Mouse (Mus musculus): Measurements from ENCODE around the gene Slc43a3. TPM values are rescaled to one million over a fixed set of nuclear protein-coding genes. Genes with fewer than 3 reads are reported as not detected.

Gene Slc43a3
- polyA plus RNA-seq, 1 experiment from 2014 or later: 100 TPM

DNA sequence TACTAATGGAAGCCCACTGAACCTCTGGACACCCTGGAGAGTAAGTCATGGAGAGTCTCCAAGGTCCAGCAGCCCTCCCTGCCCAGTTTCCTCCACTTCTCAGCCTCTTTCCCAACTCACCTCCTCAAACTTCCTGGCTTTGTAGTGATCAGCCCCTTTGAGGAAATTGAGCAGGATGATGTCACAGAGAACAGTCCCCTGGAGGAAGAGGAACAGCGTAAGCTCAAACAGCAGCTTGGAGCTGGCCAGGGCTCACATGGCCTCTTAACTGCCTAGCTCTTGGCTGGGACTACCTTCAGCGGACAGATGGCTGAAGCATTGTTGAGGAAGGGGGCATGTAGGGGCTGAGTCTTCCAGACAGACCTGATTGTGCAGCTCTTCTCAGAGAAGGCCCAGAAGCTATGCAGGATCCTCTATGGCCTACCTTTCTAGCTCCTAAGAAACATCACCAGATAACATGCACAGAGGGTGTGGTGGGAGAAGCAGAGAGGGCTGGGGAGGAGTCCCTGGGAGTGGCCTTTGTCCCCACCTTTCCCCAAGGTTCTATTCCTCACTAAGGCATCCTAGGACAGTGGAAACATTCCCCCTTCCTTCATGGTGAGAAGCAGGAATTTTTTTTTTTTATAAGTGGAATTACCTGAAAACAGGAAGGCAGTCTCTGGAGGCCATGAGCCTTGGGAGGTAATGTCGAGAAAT lies 63.3 kb downstream of the Slc43a3 start:
- no peak overlapping the region for H3K9ac ChIP-seq (ENCODE audit: low read depth, low read length)
- H3K9me3 ChIP-seq (replicated peaks; ENCODE audit: control insufficient read depth, low read length): no peaks in the 10 kb centered on the region
- no peak overlapping the region for H3K27ac ChIP-seq (ENCODE audit: low read length)
- H3K4me1 ChIP-seq (ENCODE audit: control insufficient read depth, low read depth, low read length): peaks cover 28% of the 10 kb centered on the region
- ATAC-seq (ENCODE audit: low read depth): peak; percentile 52; the same call in 1 of the 2 replicates
- no peaks in the 10 kb centered on the region for H3K36me3 ChIP-seq (ENCODE audit: control insufficient read depth, insufficient read depth)
- H3K4me3 ChIP-seq (ENCODE audit: low read depth, low read length): no peak overlapping the region
- WGBS (ENCODE audit: insufficient replicate concordance): 57% methylated on average over 3 of the region's 3 CpGs
- no peak overlapping the region for H3K4me2 ChIP-seq (ENCODE audit: low read depth, low read length)
- H3K27me3 ChIP-seq (ENCODE audit: control insufficient read depth, insufficient read depth, low read depth, low read length): no peaks in the 10 kb centered on the region; the same call in 1 of the 2 replicates

DNA sequence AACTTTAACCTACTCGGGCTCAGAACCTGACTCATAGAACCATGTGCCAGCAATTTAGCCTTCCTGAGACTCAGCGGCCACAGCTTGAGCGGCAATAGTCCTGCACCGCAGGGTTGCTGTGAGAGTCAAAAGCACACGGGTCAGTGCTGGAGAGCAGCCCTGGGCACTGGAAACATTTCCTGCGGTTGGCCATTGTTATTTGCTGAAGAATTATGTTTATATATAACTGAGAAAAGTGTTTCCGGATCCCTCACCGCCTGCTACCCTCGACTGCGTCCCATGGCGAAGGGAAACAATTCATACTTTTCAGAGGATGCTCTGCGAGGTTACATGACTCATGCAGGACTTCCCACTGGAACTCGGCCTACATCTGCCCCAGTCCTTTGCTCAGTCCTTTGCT lies 65.1 kb downstream of the Slc43a3 start:
- no peaks in the 10 kb centered on the region for H3K9me3 ChIP-seq (replicated peaks; ENCODE audit: control insufficient read depth, low read length)
- no peak overlapping the region for H3K27ac ChIP-seq (ENCODE audit: low read length)
- H3K27me3 ChIP-seq (ENCODE audit: control insufficient read depth, insufficient read depth, low read depth, low read length): no peaks in the 10 kb centered on the region; the same call in 1 of the 2 replicates
- H3K9ac ChIP-seq (ENCODE audit: low read depth, low read length): no peak overlapping the region
- H3K4me3 ChIP-seq (ENCODE audit: low read depth, low read length): no peak overlapping the region
- WGBS (ENCODE audit: insufficient replicate concordance): 66% methylated on average over 13 of the region's 13 CpGs
- peaks cover 21% of the 10 kb centered on the region for H3K4me1 ChIP-seq (ENCODE audit: control insufficient read depth, low read depth, low read length)
- no peaks in the 10 kb centered on the region for H3K36me3 ChIP-seq (ENCODE audit: control insufficient read depth, insufficient read depth)
- H3K4me2 ChIP-seq (ENCODE audit: low read depth, low read length): no peak overlapping the region
- no peak for ATAC-seq (ENCODE audit: low read depth)

GRCm38 (mm10) chr2:85002575-85002974 lies 66.2 kb downstream of the Slc43a3 start:
- Histone ChIP-seq H3K9ac (ENCODE audit: low read depth, low read length) (no peak overlapping the region), H3K4me3 (ENCODE audit: low read depth, low read length) (no peak overlapping the region), H3K27me3 (ENCODE audit: control insufficient read depth, insufficient read depth, low read depth, low read length) (no peaks in the 10 kb centered on the region; the same call in 1 of the 2 replicates), H3K9me3 (replicated peaks; ENCODE audit: control insufficient read depth, low read length) (no peaks in the 10 kb centered on the region), H3K27ac (ENCODE audit: low read length) (no peak overlapping the region), H3K4me1 (ENCODE audit: control insufficient read depth, low read depth, low read length) (peaks cover 17% of the 10 kb centered on the region), H3K4me2 (ENCODE audit: low read depth, low read length) (no peak overlapping the region), H3K36me3 (ENCODE audit: control insufficient read depth, insufficient read depth) (no peaks in the 10 kb centered on the region)
- no peak for ATAC-seq (ENCODE audit: low read depth)
- WGBS (ENCODE audit: insufficient replicate concordance): 82% methylated on average over 8 of the region's 8 CpGs

DNA sequence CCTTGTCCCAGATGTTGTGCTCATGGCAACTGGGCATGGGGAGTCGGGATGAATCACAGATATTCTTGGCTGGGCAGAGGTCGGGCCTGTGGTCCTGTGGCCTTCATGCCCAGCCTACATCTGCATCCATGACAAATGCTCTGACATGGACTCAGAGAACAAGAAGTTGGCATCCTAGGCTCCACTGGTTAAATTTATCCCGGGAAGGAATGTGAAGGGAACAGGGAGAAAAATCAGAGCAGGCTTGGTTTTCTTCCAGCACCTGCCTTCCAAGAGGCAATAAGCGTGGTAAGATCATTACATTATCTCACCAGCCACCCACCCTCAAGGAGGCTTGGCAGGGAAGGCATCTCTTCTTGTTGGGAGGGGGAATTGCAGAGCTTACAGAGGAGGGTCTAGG lies 68.0 kb downstream of the Slc43a3 start:
- Histone ChIP-seq H3K4me3 (ENCODE audit: low read depth, low read length) (no peak overlapping the region), H3K27ac (ENCODE audit: low read length) (no peak overlapping the region), H3K27me3 (ENCODE audit: control insufficient read depth, insufficient read depth, low read depth, low read length) (no peaks in the 10 kb centered on the region; the same call in 1 of the 2 replicates), H3K4me1 (ENCODE audit: control insufficient read depth, low read depth, low read length) (peaks cover 19% of the 10 kb centered on the region), H3K36me3 (ENCODE audit: control insufficient read depth, insufficient read depth) (no peaks in the 10 kb centered on the region), H3K9me3 (replicated peaks; ENCODE audit: control insufficient read depth, low read length) (no peaks in the 10 kb centered on the region), H3K4me2 (ENCODE audit: low read depth, low read length) (no peak overlapping the region), H3K9ac (ENCODE audit: low read depth, low read length) (no peak overlapping the region)
- ATAC-seq (ENCODE audit: low read depth): no peak
- WGBS (ENCODE audit: insufficient replicate concordance): 62% methylated on average over 4 of the region's 4 CpGs

- ATAC-seq (ENCODE audit: low read depth): peak; percentile 59; the same call in 1 of the 2 replicates
- Histone ChIP-seq H3K4me1 (ENCODE audit: control insufficient read depth, low read depth, low read length) (peaks cover 25% of the 10 kb centered on the region), H3K9me3 (replicated peaks; ENCODE audit: control insufficient read depth, low read length) (no peaks in the 10 kb centered on the region), H3K27ac (ENCODE audit: low read length) (no peak overlapping the region), H3K4me3 (ENCODE audit: low read depth, low read length) (no peak overlapping the region), H3K9ac (ENCODE audit: low read depth, low read length) (no peak overlapping the region), H3K36me3 (ENCODE audit: control insufficient read depth, insufficient read depth) (no peaks in the 10 kb centered on the region), H3K4me2 (ENCODE audit: low read depth, low read length) (no peak overlapping the region), H3K27me3 (ENCODE audit: control insufficient read depth, insufficient read depth, low read depth, low read length) (no peaks in the 10 kb centered on the region; the same call in 1 of the 2 replicates)
- 65% methylated on average over 7 of the region's 7 CpGs for WGBS (ENCODE audit: insufficient replicate concordance)
These were observed 70.2 kb downstream of the Slc43a3 start for GRCm38 (mm10) chr2:85006600-85006999.

- Histone ChIP-seq H3K4me1 (ENCODE audit: control insufficient read depth, low read depth, low read length) (peaks cover 35% of the 10 kb centered on the region), H3K4me3 (ENCODE audit: low read depth, low read length) (no peak overlapping the region), H3K27ac (ENCODE audit: low read length) (no peak overlapping the region), H3K9ac (ENCODE audit: low read depth, low read length) (no peak overlapping the region), H3K9me3 (replicated peaks; ENCODE audit: control insufficient read depth, low read length) (no peaks in the 10 kb centered on the region), H3K27me3 (ENCODE audit: control insufficient read depth, insufficient read depth, low read depth, low read length) (no peaks in the 10 kb centered on the region; the same call in 1 of the 2 replicates), H3K36me3 (ENCODE audit: control insufficient read depth, insufficient read depth) (no peaks in the 10 kb centered on the region), H3K4me2 (ENCODE audit: low read depth, low read length) (no peak overlapping the region)
- WGBS (ENCODE audit: insufficient replicate concordance): 7% methylated on average over 4 of the region's 4 CpGs
- ATAC-seq (ENCODE audit: low read depth): no peak
These were observed 71.3 kb downstream of the Slc43a3 start for GRCm38 (mm10) chr2:85007729-85008128.

Small RNA genes lying within 50 kb of the gene (microRNA-seq; reads per million reads assigned to microRNA genes)
- not detected for gene Gm24332

Other genes starting within 250 kb of the Slc43a3 start
- gene Zdhhc5, start 221.4 kb upstream of the Slc43a3 start, polyA plus RNA-seq (2015; fragmentation: Nextera tagmentation; extraction: Ambion mirVana): 17.7 and 18.9 TPM in 2 replicates
- 49.7 and 56.2 TPM in 2 replicates for gene Clp1, start 209.2 kb upstream of the Slc43a3 start, polyA plus RNA-seq (2015; fragmentation: Nextera tagmentation; extraction: Ambion mirVana)
- gene Ypel4, start 202.5 kb upstream of the Slc43a3 start, polyA plus RNA-seq (2015; fragmentation: Nextera tagmentation; extraction: Ambion mirVana): 69.6 and 79.1 TPM in 2 replicates
- gene Gm19426, start 192.9 kb upstream of the Slc43a3 start, polyA plus RNA-seq (2015; fragmentation: Nextera tagmentation; extraction: Ambion mirVana): 0.89 and 0.95 TPM in 2 replicates
- 119 and 133 TPM in 2 replicates for gene Serping1, start 161.1 kb upstream of the Slc43a3 start, polyA plus RNA-seq (2015; fragmentation: Nextera tagmentation; extraction: Ambion mirVana)
- 486 and 542 TPM in 2 replicates for gene Ube2l6, start 137.8 kb upstream of the Slc43a3 start, polyA plus RNA-seq (2015; fragmentation: Nextera tagmentation; extraction: Ambion mirVana)
- gene Smtnl1, start 113.9 kb upstream of the Slc43a3 start, polyA plus RNA-seq (2015; fragmentation: Nextera tagmentation; extraction: Ambion mirVana): 0.47 and 0.50 TPM in 2 replicates
- gene Timm10, start 109.6 kb upstream of the Slc43a3 start, polyA plus RNA-seq (2015; fragmentation: Nextera tagmentation; extraction: Ambion mirVana): 27.3 and 29.8 TPM in 2 replicates
- gene Slc43a1, start 97.7 kb upstream of the Slc43a3 start, polyA plus RNA-seq (2015; fragmentation: Nextera tagmentation; extraction: Ambion mirVana): 185 and 205 TPM in 2 replicates
- gene Rtn4rl2, start 49.9 kb upstream of the Slc43a3 start, polyA plus RNA-seq (2015; fragmentation: Nextera tagmentation; extraction: Ambion mirVana): not detected in 2 replicates
- gene Prg2, start 43.9 kb downstream of the Slc43a3 start, polyA plus RNA-seq (2015; fragmentation: Nextera tagmentation; extraction: Ambion mirVana): 71.0 and 84.0 TPM in 2 replicates
- gene Prg3, start 51.6 kb downstream of the Slc43a3 start, polyA plus RNA-seq (2015; fragmentation: Nextera tagmentation; extraction: Ambion mirVana): 5.0 and 5.6 TPM in 2 replicates
- gene Ssrp1, start 100.7 kb downstream of the Slc43a3 start, polyA plus RNA-seq (2015; fragmentation: Nextera tagmentation; extraction: Ambion mirVana): 127 and 134 TPM in 2 replicates
- gene P2rx3, start 100.9 kb downstream of the Slc43a3 start, polyA plus RNA-seq (2015; fragmentation: Nextera tagmentation; extraction: Ambion mirVana): 0.46 and 0.55 TPM in 2 replicates
- 5.4 and 6.4 TPM in 2 replicates for gene Tnks1bp1, start 111.4 kb downstream of the Slc43a3 start, polyA plus RNA-seq (2015; fragmentation: Nextera tagmentation; extraction: Ambion mirVana)
- gene Aplnr, start 199.6 kb downstream of the Slc43a3 start, polyA plus RNA-seq (2015; fragmentation: Nextera tagmentation; extraction: Ambion mirVana): 1.7 and 2.7 TPM in 2 replicates

Data from liver, embryonic 16.5 days (tissue).